Mouse (Mus musculus): Measurements from ENCODE around the gene Krtcap3.

GRCm38 (mm10) chr5:31294964-31295605 lies 43.6 kb downstream of the Krtcap3 start:
- no peak for TF ChIP-seq CTCF (IDR thresholded peaks at IDR 0.05; ENCODE audit: borderline replicate concordance, control insufficient read depth, extremely low read depth, insufficient read depth, low read length, poor library complexity)
- no peak for TF ChIP-seq POLR2A (IDR thresholded peaks at IDR 0.05; ENCODE audit: control insufficient read depth, extremely low read depth, insufficient read depth, low read length, poor library complexity)
